Mouse (Mus musculus) liver, adult 2 months (tissue): ENCODE data around the gene Treh.

Experiments used
- CTCF ChIP-seq: fragments of 200-500 bp; IDR thresholded peaks from 2 replicates; pipeline ENCODE4 v1.5.1; 2011; ENCODE audit warnings: low read depth, low read length, control low read depth
- POLR2A ChIP-seq: fragments of 200-500 bp; IDR thresholded peaks from 2 replicates; pipeline ENCODE4 v1.6.1; 2011; ENCODE audit warnings: low read length, control low read depth; ENCODE audit not compliant: insufficient read depth; ENCODE audit errors: extremely low read depth

DNA sequence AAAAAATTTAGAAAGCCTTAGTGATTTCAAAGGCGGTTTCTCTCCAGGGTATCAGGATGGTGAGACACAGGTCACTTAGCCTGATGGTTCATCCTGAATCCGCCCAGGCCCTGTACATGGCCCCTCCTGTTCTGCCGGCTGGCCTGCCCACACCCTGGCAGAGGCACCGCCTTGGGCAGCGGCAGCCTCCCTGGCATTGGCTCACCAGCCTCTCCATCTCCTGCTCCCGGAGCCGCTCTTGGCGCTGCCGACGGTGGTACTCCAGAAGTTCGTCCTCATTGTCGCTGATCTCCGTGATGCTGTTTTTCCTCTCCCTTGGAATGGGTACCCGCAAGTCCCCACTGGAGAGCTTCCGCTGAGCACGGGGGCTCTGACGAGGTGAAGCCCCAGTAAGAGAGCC, 42.1 kb downstream of the Treh start:
- TF ChIP-seq POLR2A: no peak
- TF ChIP-seq CTCF: no peak
